Mouse (Mus musculus) megakaryocyte, embryonic 14.5 days (primary cell): Measurements from ENCODE around the gene Rara.
"Not testable (repeated sequence)": the region's sequence is repeated elsewhere in the genome, so short reads cannot be mapped to it uniquely, and the experiment has no call there.

Experiments
- FLI1 ChIP-seq: IDR thresholded peaks from 2 replicates; pipeline ENCODE4 v1.6.1; 2012; ENCODE audit warnings: low read length, inconsistent platforms, mixed read lengths
- GATA1 ChIP-seq: IDR thresholded peaks from 3 replicates; pipeline ENCODE4 v1.6.1; 2012; ENCODE audit warnings: mixed read lengths, low read length, inconsistent platforms, borderline replicate concordance

DNA sequence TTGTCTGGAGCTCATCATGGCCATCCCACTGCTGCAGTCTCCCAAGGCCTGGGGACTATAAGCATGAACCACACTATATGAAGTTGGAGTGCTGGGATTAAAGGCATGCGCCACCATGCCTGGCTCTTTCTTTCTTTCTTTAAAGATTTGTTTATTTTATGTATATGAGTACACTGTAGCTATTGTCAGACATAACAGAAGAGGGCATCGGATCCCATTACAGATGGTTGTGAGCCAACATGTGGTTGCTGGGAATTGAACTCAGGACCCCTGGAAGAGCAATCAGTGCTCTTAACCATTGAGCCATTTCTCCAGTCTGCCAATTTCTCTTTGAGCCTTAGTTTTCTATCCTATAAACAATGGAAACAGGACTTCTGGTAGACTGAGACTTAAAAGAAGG, 6.2 kb downstream of the Rara start:
- TF ChIP-seq FLI1, GATA1: not testable (repeated sequence)
